Mouse (Mus musculus) embryonic facial prominence, embryonic 13.5 days (tissue): ENCODE results near the gene Dock6. TPM values are rescaled to one million over a fixed set of nuclear protein-coding genes. Genes with fewer than 3 reads are reported as not detected.

Experiments used
- ATAC-seq: fragments of 200-750 bp; cut with Nextera tagmentation; 2 replicates; pipeline ENCODE4 v1.8.0; 2017; ENCODE audit warnings: low read depth; ENCODE audit not compliant: insufficient number of reproducible peaks, insufficient read depth, low FRiP score, low TSS enrichment
- H3K27ac ChIP-seq: fragments of 300-500 bp; sonication (generic); 2 replicates; pipeline ENCODE4 v1.5.1; 2015; ENCODE audit warnings: moderate library complexity, mild to moderate bottlenecking, inconsistent platforms
- H3K27me3 ChIP-seq: fragments of 300-500 bp; sonication (generic); 2 replicates; pipeline ENCODE4 v1.6.1; 2015; ENCODE audit warnings: mild to moderate bottlenecking, inconsistent platforms
- H3K36me3 ChIP-seq: fragments of 300-500 bp; sonication (generic); 2 replicates; pipeline ENCODE4 v1.6.1; 2015; ENCODE audit warnings: mild to moderate bottlenecking, inconsistent platforms
- H3K4me1 ChIP-seq: fragments of 300-500 bp; sonication (generic); 2 replicates; pipeline ENCODE4 v1.6.1; 2015; ENCODE audit warnings: inconsistent platforms
- H3K4me2 ChIP-seq: fragments of 300-500 bp; sonication (generic); 2 replicates; pipeline ENCODE4 v1.6.1; 2015; ENCODE audit warnings: moderate library complexity, mild to moderate bottlenecking, inconsistent platforms
- H3K4me3 ChIP-seq: fragments of 300-500 bp; sonication (generic); 2 replicates; pipeline ENCODE4 v1.5.1; 2015; ENCODE audit warnings: mild to moderate bottlenecking, inconsistent platforms
- H3K9ac ChIP-seq: fragments of 300-500 bp; sonication (generic); 2 replicates; pipeline ENCODE4 v1.6.1; 2015; ENCODE audit warnings: mild to moderate bottlenecking, inconsistent platforms
- H3K9me3 ChIP-seq: fragments of 300-500 bp; sonication (generic); 2 replicates; pipeline ENCODE4 v1.6.1; 2016; ENCODE audit warnings: inconsistent platforms
- WGBS: fragments of 180-500 bp; shearing (Covaris S2); methylation state at CpG from one replicate; pipeline ENCODE4 v1.1.7; 2015; ENCODE audit warnings: mixed read lengths; 5-methylcytosine and 5-hydroxymethylcytosine counted together
- polyA plus RNA-seq: library from polyadenylated mRNA; unstranded; fragments of >200 nt; fragmentation: Nextera tagmentation; extraction: Ambion mirVana; gene quantifications from 2 replicates; pipeline ENCODE4 v1.2.1, GENCODE M21; 2015

The Dock6 gene
- polyA plus RNA-seq, 1 experiment from 2014 or later, result 29.2 TPM

- Histone ChIP-seq H3K36me3 (peaks cover 43% of the 10 kb centered on the region), H3K9me3 (no peaks in the 10 kb centered on the region), H3K4me3 (no peak overlapping the region), H3K4me1 (peaks cover 35% of the 10 kb centered on the region), H3K27me3 (no peaks in the 10 kb centered on the region), H3K4me2 (no peak overlapping the region), H3K27ac (no peak overlapping the region), H3K9ac (no peak overlapping the region)
- WGBS, result 42% methylated on average over 14 of the region's 14 CpGs
- no peak for ATAC-seq
Measured at GRCm38 (mm10) chr9:21845381-21846080, 6.9 kb downstream of the Dock6 start.

DNA sequence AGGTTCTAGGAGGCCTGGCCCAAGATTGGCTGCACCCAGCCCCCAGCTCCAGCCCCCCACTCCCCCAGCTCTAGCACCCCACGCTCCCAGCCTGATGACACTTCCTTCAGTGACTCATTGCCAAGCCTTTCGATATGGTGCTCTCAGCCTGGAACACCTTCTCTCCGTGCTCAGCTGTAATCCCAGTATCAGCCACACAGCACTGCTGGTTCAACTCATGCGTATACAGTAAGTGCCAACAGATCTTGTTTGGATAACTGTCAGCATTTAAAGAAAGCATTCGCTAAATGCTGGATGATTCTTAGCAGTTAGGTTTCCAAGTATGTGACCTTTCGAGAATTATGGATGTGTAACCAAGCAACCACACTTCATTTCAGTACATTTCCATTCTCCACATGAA, 9.3 kb downstream of the Dock6 start:
- H3K36me3 ChIP-seq, result peaks cover 62% of the 10 kb centered on the region
- no peak overlapping the region for H3K27ac ChIP-seq
- H3K4me2 ChIP-seq, result no peak overlapping the region
- H3K9me3 ChIP-seq, result no peaks in the 10 kb centered on the region
- no peaks in the 10 kb centered on the region for H3K27me3 ChIP-seq
- H3K4me3 ChIP-seq, result no peak overlapping the region
- 83% methylated on average over 6 of the region's 6 CpGs for WGBS
- H3K4me1 ChIP-seq, result peaks cover 27% of the 10 kb centered on the region
- 0 out of 2 replicates have a peak overlapping the region, but pooled peaks have one; percentile 27 for H3K9ac ChIP-seq
- no peak for ATAC-seq

DNA sequence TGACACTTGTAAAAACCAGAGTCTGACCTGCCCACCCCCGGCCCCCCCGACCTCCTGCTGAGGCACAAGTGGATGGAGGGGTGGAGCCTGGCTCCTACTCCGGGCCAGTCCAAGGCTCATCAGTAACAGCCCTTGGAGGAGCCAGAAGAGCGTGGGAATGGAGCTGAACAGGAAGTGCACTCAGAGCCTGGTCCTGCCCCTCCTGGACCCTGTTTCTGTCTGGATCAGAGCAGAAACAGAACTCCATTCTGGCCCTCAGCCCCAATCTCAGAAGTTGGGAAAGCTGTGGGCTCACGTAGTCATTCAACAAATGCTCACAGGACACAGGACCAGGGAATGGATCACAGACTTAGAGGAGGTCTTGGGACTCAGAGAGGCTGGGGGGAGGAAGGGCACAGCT, 10.0 kb downstream of the Dock6 start:
- 61% methylated on average over 5 of the region's 5 CpGs for WGBS
- no peaks in the 10 kb centered on the region for H3K27me3 ChIP-seq
- no peaks in the 10 kb centered on the region for H3K9me3 ChIP-seq
- no peak overlapping the region for H3K4me3 ChIP-seq
- peak overlapping the region; percentile 39; the same call in 1 of the 2 replicates for H3K27ac ChIP-seq
- peaks cover 68% of the 10 kb centered on the region for H3K36me3 ChIP-seq
- 0 out of 2 replicates have a peak overlapping the region, but pooled peaks have one; percentile 27 for H3K9ac ChIP-seq
- H3K4me2 ChIP-seq, result no peak overlapping the region
- no peak for ATAC-seq
- H3K4me1 ChIP-seq, result peaks cover 20% of the 10 kb centered on the region

- Histone ChIP-seq H3K9ac (no peak overlapping the region), H3K9me3 (no peaks in the 10 kb centered on the region), H3K27ac (no peak overlapping the region), H3K4me1 (peaks cover 10% of the 10 kb centered on the region), H3K4me2 (no peak overlapping the region), H3K4me3 (no peak overlapping the region), H3K36me3 (peaks cover 77% of the 10 kb centered on the region), H3K27me3 (no peaks in the 10 kb centered on the region)
- WGBS, result 91% methylated on average over 6 of the region's 6 CpGs
- ATAC-seq, result no peak
Measured at GRCm38 (mm10) chr9:21841340-21841739, 11.1 kb downstream of the Dock6 start.

GRCm38 (mm10) chr9:21840115-21840787, 12.2 kb downstream of the Dock6 start:
- no peak overlapping the region for H3K9ac ChIP-seq
- 54% methylated on average over 8 of the region's 8 CpGs for WGBS
- H3K4me3 ChIP-seq, result no peak overlapping the region
- H3K36me3 ChIP-seq, result peaks cover 78% of the 10 kb centered on the region
- H3K27ac ChIP-seq, result no peak overlapping the region
- no peaks in the 10 kb centered on the region for H3K9me3 ChIP-seq
- H3K4me1 ChIP-seq, result peaks cover 7% of the 10 kb centered on the region; the same call in 1 of the 2 replicates
- H3K4me2 ChIP-seq, result no peak overlapping the region
- H3K27me3 ChIP-seq, result no peaks in the 10 kb centered on the region
- ATAC-seq, result no peak

DNA sequence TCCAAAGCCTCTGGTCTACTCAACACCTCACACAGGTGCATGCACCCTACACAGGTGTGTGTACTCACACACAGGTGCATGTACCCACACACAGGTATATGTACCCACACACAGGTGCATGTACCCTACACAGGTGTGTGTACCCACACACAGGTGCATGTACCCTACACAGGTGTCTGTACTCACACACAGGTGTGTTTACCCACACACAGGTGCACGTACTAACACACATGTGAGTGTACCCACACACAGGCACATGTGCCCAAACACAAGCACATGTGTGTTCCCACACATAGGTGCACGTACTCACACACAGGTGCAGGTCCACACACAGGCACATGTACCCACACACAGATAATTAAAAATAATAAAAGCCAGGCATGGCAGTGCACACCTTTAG, 14.7 kb downstream of the Dock6 start:
- Histone ChIP-seq H3K36me3 (peaks cover 75% of the 10 kb centered on the region), H3K4me3 (no peak overlapping the region), H3K27me3 (no peaks in the 10 kb centered on the region), H3K9me3 (no peaks in the 10 kb centered on the region), H3K27ac (no peak overlapping the region), H3K9ac (no peak overlapping the region), H3K4me2 (no peak overlapping the region), H3K4me1 (peaks cover 4% of the 10 kb centered on the region; the same call in 1 of the 2 replicates)
- no peak for ATAC-seq
- WGBS, result 96% methylated on average over 2 of the region's 2 CpGs

DNA sequence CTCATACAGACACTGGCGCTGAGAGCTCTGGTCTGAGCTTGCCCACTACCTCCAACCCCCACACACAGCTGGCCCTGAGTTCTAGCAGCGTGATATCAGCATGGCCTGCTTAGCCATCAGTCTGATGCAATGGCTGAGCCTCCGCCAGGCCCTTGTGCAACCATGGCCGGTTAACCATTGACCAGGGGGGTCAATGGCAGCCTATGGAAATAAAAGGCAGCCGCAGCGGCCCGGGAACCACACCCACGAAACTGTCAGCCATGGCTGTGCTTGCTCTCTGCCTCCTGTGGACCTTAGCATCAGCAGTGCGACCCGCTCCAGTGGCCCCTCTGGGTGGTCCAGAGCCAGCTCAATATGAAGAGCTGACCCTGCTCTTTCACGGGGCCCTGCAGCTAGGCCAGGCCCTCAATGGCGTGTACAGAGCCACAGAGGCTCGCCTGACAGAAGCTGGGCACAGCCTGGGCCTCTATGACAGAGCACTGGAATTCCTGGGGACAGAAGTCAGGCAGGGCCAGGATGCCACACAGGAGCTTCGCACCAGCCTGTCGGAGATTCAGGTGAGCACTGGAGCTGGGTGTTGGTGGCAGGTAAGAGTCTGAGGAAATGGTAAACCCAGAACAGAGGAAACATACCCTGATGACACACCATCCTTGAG, 17.1 kb downstream of the Dock6 start, which contains the start of gene Angptl8:
Gene Angptl8, plus strand, starts transcription at position 253 of the 655 bp plus-strand sequence.
- Histone ChIP-seq H3K27ac (no peak within 1 kb of the TSS), H3K4me3 (no peak within 1 kb of the TSS), H3K27me3 (no peaks in the 10 kb centered on the region), H3K4me1 (no peaks in the 10 kb centered on the region), H3K9ac (no peak within 1 kb of the TSS), H3K36me3 (peaks cover 76% of the 10 kb centered on the region), H3K9me3 (no peaks in the 10 kb centered on the region), H3K4me2 (no peak within 1 kb of the TSS)
- 92% methylated on average over 15 of the region's 15 CpGs for WGBS
- ATAC-seq, result no peak

DNA sequence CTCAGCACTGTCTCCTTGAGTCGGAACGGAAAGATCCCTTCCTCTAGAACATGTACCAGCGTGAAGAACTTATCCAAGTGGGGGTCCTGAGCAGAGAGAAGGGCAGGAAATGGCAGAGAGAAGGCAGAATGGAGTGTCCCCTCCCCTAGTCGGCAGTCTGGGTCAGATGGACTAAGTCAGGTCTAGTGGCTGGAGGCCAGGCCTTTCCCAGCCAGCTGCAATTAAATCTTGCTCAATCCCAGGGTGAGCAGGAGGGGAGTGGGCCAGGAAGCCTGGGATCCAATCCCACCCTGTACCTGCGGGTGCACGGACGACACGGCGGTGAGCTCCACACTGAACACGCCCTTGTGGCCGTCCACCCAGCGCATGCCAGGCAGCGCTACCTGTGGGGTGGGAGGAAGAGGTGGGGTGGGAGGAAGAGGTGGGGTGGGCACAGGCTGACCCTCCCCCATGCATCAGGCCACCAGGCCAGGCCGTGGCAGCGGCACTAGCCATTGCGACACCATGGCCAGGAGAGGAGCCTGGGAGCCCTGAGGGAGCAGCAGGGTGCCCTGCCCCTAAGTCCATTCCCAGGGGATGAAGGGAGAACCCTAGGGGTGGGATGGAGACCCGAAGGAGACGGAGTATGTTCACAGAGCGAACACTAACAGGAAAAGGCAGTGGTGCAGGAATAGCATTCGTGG, 20.7 kb downstream of the Dock6 start:
- 94% methylated on average over 20 of the region's 20 CpGs for WGBS
- Histone ChIP-seq H3K27me3 (no peaks in the 10 kb centered on the region), H3K9me3 (no peaks in the 10 kb centered on the region), H3K36me3 (peaks cover 67% of the 10 kb centered on the region), H3K9ac (no peak overlapping the region), H3K27ac (no peak overlapping the region), H3K4me1 (no peaks in the 10 kb centered on the region), H3K4me3 (no peak overlapping the region), H3K4me2 (no peak overlapping the region)
- ATAC-seq, result no peak

GRCm38 (mm10) chr9:21830936-21831335, 21.5 kb downstream of the Dock6 start:
- Histone ChIP-seq H3K9ac (no peak overlapping the region), H3K27ac (no peak overlapping the region), H3K36me3 (peaks cover 67% of the 10 kb centered on the region), H3K9me3 (no peaks in the 10 kb centered on the region), H3K4me2 (no peak overlapping the region), H3K27me3 (no peaks in the 10 kb centered on the region), H3K4me1 (no peaks in the 10 kb centered on the region), H3K4me3 (no peak overlapping the region)
- WGBS, result 87% methylated on average over 11 of the region's 11 CpGs
- no peak for ATAC-seq

GRCm38 (mm10) chr9:21830461-21830850, 22.0 kb downstream of the Dock6 start:
- no peak overlapping the region for H3K4me3 ChIP-seq
- no peak overlapping the region for H3K4me2 ChIP-seq
- no peak overlapping the region for H3K9ac ChIP-seq
- no peaks in the 10 kb centered on the region for H3K27me3 ChIP-seq
- no peaks in the 10 kb centered on the region for H3K4me1 ChIP-seq
- ATAC-seq, result no peak
- H3K27ac ChIP-seq, result no peak overlapping the region
- no peaks in the 10 kb centered on the region for H3K9me3 ChIP-seq
- peaks cover 65% of the 10 kb centered on the region for H3K36me3 ChIP-seq
- WGBS, result 73% methylated on average over 5 of the region's 5 CpGs

GRCm38 (mm10) chr9:21829834-21830460, 22.5 kb downstream of the Dock6 start:
- no peak overlapping the region for H3K4me2 ChIP-seq
- H3K9ac ChIP-seq, result no peak overlapping the region
- WGBS, result 87% methylated on average over 14 of the region's 14 CpGs
- H3K4me1 ChIP-seq, result no peaks in the 10 kb centered on the region
- no peaks in the 10 kb centered on the region for H3K27me3 ChIP-seq
- ATAC-seq, result no peak
- H3K36me3 ChIP-seq, result peaks cover 63% of the 10 kb centered on the region
- no peaks in the 10 kb centered on the region for H3K9me3 ChIP-seq
- no peak overlapping the region for H3K4me3 ChIP-seq
- no peak overlapping the region for H3K27ac ChIP-seq
